Mouse (Mus musculus) MEL (cell line): ENCODE data around the gene Eif1ad. TPM values are rescaled to one million over a fixed set of nuclear protein-coding genes. Genes with fewer than 3 reads are reported as not detected.

Experiments used
- DNase-seq: peaks from one replicate; pipeline ENCODE4 v3.0.0; 2011; ENCODE audit warnings: low read depth, low spot score
- H3K27ac ChIP-seq: 2 replicates; pipeline ENCODE4 v1.5.1; 2012; ENCODE audit warnings: low read depth, mild to moderate bottlenecking, control low read depth, low read length, moderate library complexity; ENCODE audit not compliant: control insufficient read depth
- H3K27me3 ChIP-seq, 2 experiments: fragments of 150-350 bp in 1 of 2; sonication (generic) in 1 of 2; 2 replicates each; pipeline ENCODE4 v1.6.1; 2012; ENCODE audit warnings: low read length in 2 of 2, mild to moderate bottlenecking in 2 of 2, improper control_type of control experiment in 1 of 2, moderate library complexity in 1 of 2; ENCODE audit not compliant: insufficient read depth in 2 of 2, control insufficient read depth in 1 of 2
- H3K36me3 ChIP-seq, 2 experiments: 2 replicates each; pipeline ENCODE4 v1.6.1; 2012 to 2014; ENCODE audit warnings: low read length in 2 of 2, improper control_type of control experiment in 1 of 2, inconsistent platforms in 1 of 2, mild to moderate bottlenecking in 1 of 2; ENCODE audit not compliant: insufficient read depth in 2 of 2, control insufficient read depth in 1 of 2
- H3K4me1 ChIP-seq, 2 experiments: fragments of 150-350 bp in 1 of 2; sonication (generic) in 1 of 2; 2 replicates each; pipeline ENCODE4 v1.6.1; 2012; ENCODE audit warnings: low read length in 2 of 2, improper control_type of control experiment in 1 of 2, mild to moderate bottlenecking in 1 of 2; ENCODE audit not compliant: insufficient read depth in 2 of 2, control insufficient read depth in 1 of 2
- H3K4me3 ChIP-seq, 2 experiments: fragments of 150-350 bp in 1 of 2; sonication (generic) in 1 of 2; 2 replicates each; pipeline ENCODE4 v1.5.1; 2012; ENCODE audit warnings: low read depth in 2 of 2, low read length in 2 of 2, mild to moderate bottlenecking in 2 of 2, moderate library complexity in 2 of 2, control low read depth in 1 of 2, improper control_type of control experiment in 1 of 2; ENCODE audit not compliant: control insufficient read depth in 1 of 2, insufficient read depth in 1 of 2
- H3K79me2 ChIP-seq: 2 replicates; pipeline ENCODE4 v1.6.1; 2012; ENCODE audit warnings: mild to moderate bottlenecking, low read length, moderate library complexity; ENCODE audit not compliant: control insufficient read depth, poor library complexity, insufficient read depth
- H3K9ac ChIP-seq: 2 replicates; pipeline ENCODE4 v1.6.1; 2012; ENCODE audit warnings: low read depth, mild to moderate bottlenecking, control low read depth, low read length, moderate library complexity; ENCODE audit not compliant: control insufficient read depth, poor library complexity, severe bottlenecking
- H3K9me3 ChIP-seq: fragments of 150-350 bp; sonication (generic); replicated peaks from 2 replicates; pipeline ENCODE4 v1.6.1; 2012; ENCODE audit warnings: mild to moderate bottlenecking, low read length, improper control_type of control experiment, moderate library complexity; ENCODE audit not compliant: insufficient read depth
- CHD1 ChIP-seq: IDR thresholded peaks from 2 replicates; pipeline ENCODE4 v1.6.1; 2012; ENCODE audit warnings: low read depth, mild to moderate bottlenecking, inconsistent platforms, low read length, improper control_type of control experiment
- CHD2 ChIP-seq: IDR thresholded peaks from 2 replicates; pipeline ENCODE4 v1.6.1; 2011; ENCODE audit warnings: low read length, improper control_type of control experiment
- ELF1 ChIP-seq: IDR thresholded peaks from 2 replicates; pipeline ENCODE4 v1.6.1; 2014; ENCODE audit warnings: low read depth, mild to moderate bottlenecking, inconsistent platforms, low read length, improper control_type of control experiment, moderate library complexity
- ETS1 ChIP-seq: IDR thresholded peaks from 2 replicates; pipeline ENCODE4 v1.6.1; 2012; ENCODE audit warnings: low read depth, mild to moderate bottlenecking, inconsistent platforms, low read length, improper control_type of control experiment, moderate library complexity
- GABPA ChIP-seq: IDR thresholded peaks from 2 replicates; pipeline ENCODE4 v1.6.1; 2012; ENCODE audit warnings: low read depth, mild to moderate bottlenecking, inconsistent platforms, low read length, improper control_type of control experiment, moderate library complexity
- HCFC1 ChIP-seq: IDR thresholded peaks from 2 replicates; pipeline ENCODE4 v1.6.1; 2012; ENCODE audit warnings: low read depth, mild to moderate bottlenecking, inconsistent platforms, low read length, improper control_type of control experiment, moderate library complexity
- MAX ChIP-seq: IDR thresholded peaks from 2 replicates; pipeline ENCODE4 v1.6.1; 2011; ENCODE audit warnings: low read length, improper control_type of control experiment
- MEF2A ChIP-seq: IDR thresholded peaks from 2 replicates; pipeline ENCODE4 v1.6.1; 2014; ENCODE audit warnings: low read depth, mild to moderate bottlenecking, inconsistent platforms, low read length, improper control_type of control experiment; ENCODE audit not compliant: poor library complexity, insufficient replicate concordance, severe bottlenecking; ENCODE audit errors: extremely low read depth
- MYB ChIP-seq: IDR thresholded peaks from 2 replicates; pipeline ENCODE4 v1.6.1; 2011; ENCODE audit warnings: mild to moderate bottlenecking, low read depth, low read length, improper control_type of control experiment
- POLR2A ChIP-seq, 2 experiments: IDR thresholded peaks; 2 replicates each; pipeline ENCODE4 v1.6.1; 2011 to 2012; ENCODE audit warnings: low read length in 2 of 2, mild to moderate bottlenecking in 2 of 2, control low read depth in 1 of 2, improper control_type of control experiment in 1 of 2, low read depth in 1 of 2, moderate library complexity in 1 of 2; ENCODE audit not compliant: control insufficient read depth in 1 of 2, insufficient read depth in 1 of 2, poor library complexity in 1 of 2
- POLR2AphosphoS5 ChIP-seq: IDR thresholded peaks from 2 replicates; pipeline ENCODE4 v1.6.1; 2012; ENCODE audit warnings: low read depth, borderline replicate concordance, mild to moderate bottlenecking, inconsistent platforms, low read length, moderate library complexity, mixed read lengths
- TBP ChIP-seq: IDR thresholded peaks from 2 replicates; pipeline ENCODE4 v1.8.0; 2011; ENCODE audit warnings: low read depth, low read length, improper control_type of control experiment
- USF2 ChIP-seq, 2 experiments: IDR thresholded peaks; 2 replicates each; pipeline ENCODE4 v1.6.1; 2011 to 2012; ENCODE audit warnings: improper control_type of control experiment in 2 of 2, low read length in 2 of 2, borderline replicate concordance in 1 of 2, inconsistent platforms in 1 of 2, low read depth in 1 of 2, mild to moderate bottlenecking in 1 of 2; ENCODE audit not compliant: insufficient read depth in 1 of 2
- ZKSCAN1 ChIP-seq: IDR thresholded peaks from 2 replicates; pipeline ENCODE4 v1.6.1; 2012; ENCODE audit warnings: low read depth, mild to moderate bottlenecking, inconsistent platforms, low read length, improper control_type of control experiment, moderate library complexity
- ZMIZ1 ChIP-seq: IDR thresholded peaks from 2 replicates; pipeline ENCODE4 v1.6.1; 2012; ENCODE audit warnings: low read depth, mild to moderate bottlenecking, inconsistent platforms, low read length, improper control_type of control experiment, moderate library complexity
- ZNF384 ChIP-seq: IDR thresholded peaks from 2 replicates; pipeline ENCODE4 v1.6.1; 2012; ENCODE audit warnings: low read depth, mild to moderate bottlenecking, inconsistent platforms, low read length, improper control_type of control experiment
- polyA plus RNA-seq, 2 experiments: library from polyadenylated mRNA; stranded (reverse) in 1 of 2; unstranded in 1 of 2; fragments of >175 nt in 1 of 2; fragments of >200 nt in 1 of 2; gene quantifications; 2 replicates each; pipeline versions ENCODE4 v1.2.1 to v1.2.4; 2012; ENCODE audit warnings: low replicate concordance in 2 of 2, low read depth in 1 of 2; ENCODE audit not compliant: insufficient read length in 2 of 2, insufficient read depth in 1 of 2, missing spikeins in 1 of 2
- total RNA-seq: library from RNA; depleted of rRNA; stranded (reverse); fragments of 300-350 nt; gene quantifications from 2 replicates; pipeline ENCODE4 v1.2.3, GENCODE M21; 2012

The Eif1ad gene
- total and polyA plus RNA-seq, 3 experiments, result 121 to 129 TPM; not detected in 1

DNA sequence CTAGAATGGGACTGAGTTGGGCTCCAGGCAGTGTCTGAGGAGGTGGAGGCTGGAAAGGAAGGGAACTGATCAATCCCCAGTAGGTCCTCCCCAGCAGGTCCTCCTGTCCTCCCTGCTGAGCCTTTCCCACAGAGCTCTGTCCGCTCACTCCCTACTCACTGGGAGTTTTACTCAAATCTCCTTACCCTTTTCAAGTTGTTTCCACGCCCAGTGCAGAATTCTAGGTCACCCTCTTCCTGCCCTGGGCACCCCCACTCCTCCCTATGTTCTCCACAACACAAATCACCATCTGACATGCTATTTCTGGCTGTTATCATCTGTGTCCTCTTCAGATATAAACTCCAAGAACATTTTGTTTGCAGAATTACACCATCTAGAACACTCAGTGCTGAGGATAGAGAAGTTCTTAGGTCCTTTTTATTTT lies 48.0 kb downstream of the Eif1ad start:
- H3K27ac ChIP-seq, result no peak overlapping the region
- H3K4me3 ChIP-seq, result no peak overlapping the region
- no peak overlapping the region for H3K9ac ChIP-seq
- no peak for DNase-seq
- H3K36me3 ChIP-seq, result no peaks in the 10 kb centered on the region
- TF ChIP-seq ZNF384 (0 out of 2 replicates have a peak, but pooled peaks have one; percentile 2), MEF2A (no peak), POLR2AphosphoS5 (no peak), MAX (no peak), ELF1 (no peak), ETS1 (0 out of 2 replicates have a peak, but pooled peaks have one; percentile 16)
- no peaks in the 10 kb centered on the region for H3K9me3 ChIP-seq
- 0 out of 4 replicates have a peak, but pooled peaks cover 0 to 2% of the 10 kb centered on the region in 2 experiments for H3K4me1 ChIP-seq
- H3K27me3 ChIP-seq, result no peaks in the 10 kb centered on the region
- H3K79me2 ChIP-seq, result no peaks in the 10 kb centered on the region

DNA sequence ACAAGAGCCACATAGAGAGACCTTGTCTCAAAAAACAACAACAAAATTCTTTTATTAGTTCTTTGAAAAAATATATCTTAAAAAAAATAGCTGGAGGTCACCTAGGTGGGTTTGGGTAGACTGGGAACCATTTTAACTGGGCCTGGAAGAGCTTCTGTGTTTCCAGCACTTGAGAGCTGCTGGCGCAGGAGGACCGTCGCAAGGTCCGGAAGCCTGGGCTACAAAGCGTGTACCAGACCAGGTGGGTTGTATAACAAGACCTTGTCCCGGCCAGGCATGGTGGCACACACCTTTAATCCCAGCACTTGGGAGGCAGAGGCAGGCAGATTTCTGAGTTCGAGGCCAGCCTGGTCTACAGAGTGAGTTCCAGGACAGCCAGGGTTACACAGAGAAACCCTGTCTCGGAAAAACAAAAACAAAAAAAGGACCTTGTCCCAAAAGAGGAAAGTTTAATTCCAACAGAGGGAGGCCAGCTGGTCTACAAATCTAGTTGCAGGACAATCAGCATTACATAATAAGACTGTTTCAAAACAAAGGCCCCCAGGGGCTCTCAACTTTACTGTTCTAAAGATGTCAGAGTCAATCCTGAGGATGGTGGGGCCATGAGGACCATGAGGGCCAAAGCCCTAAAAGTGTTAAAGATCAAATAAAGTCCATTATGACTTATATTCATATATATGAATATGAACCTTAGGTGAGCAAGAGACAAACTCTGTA lies 52.4 kb downstream of the Eif1ad start:
- H3K27ac ChIP-seq, result no peak overlapping the region
- H3K79me2 ChIP-seq, result peaks cover 4% of the 10 kb centered on the region
- H3K27me3 ChIP-seq, result no peaks in the 10 kb centered on the region
- peaks cover 0 to 6% of the 10 kb centered on the region in 2 experiments; a peak in 1 of 4 replicates for H3K4me1 ChIP-seq
- H3K4me3 ChIP-seq, result no peak overlapping the region
- H3K36me3 ChIP-seq, result peaks cover 0 to 2% of the 10 kb centered on the region in 2 experiments; a peak in 2 of 4 replicates
- no peaks in the 10 kb centered on the region for H3K9me3 ChIP-seq
- no peak for TF ChIP-seq MYB
- no peak for TF ChIP-seq GABPA
- no peak for TF ChIP-seq ZKSCAN1
- TF ChIP-seq ZMIZ1, result no peak
- TF ChIP-seq HCFC1, result no peak
- TF ChIP-seq USF2 (IDR thresholded peaks at IDR 0.05; ENCODE audit: borderline replicate concordance in 1 of 2, insufficient read depth in 1 of 2, low read depth in 1 of 2, low read length in 2 of 2), result no peak
- no peak for TF ChIP-seq ZNF384
- TF ChIP-seq POLR2AphosphoS5, result no peak
- no peak for TF ChIP-seq CHD2
- TF ChIP-seq POLR2A (IDR thresholded peaks at IDR 0.05; ENCODE audit: control insufficient read depth in 1 of 2, insufficient read depth in 1 of 2, low read depth in 1 of 2, low read length in 2 of 2, poor library complexity in 1 of 2), result no peak
- no peak for TF ChIP-seq CHD1
- no peak for TF ChIP-seq TBP
- no peak overlapping the region for H3K9ac ChIP-seq
- DNase-seq, result no peak
